ENCODE assay signal across 23 mouse cellular contexts in the genomic region with DNA sequence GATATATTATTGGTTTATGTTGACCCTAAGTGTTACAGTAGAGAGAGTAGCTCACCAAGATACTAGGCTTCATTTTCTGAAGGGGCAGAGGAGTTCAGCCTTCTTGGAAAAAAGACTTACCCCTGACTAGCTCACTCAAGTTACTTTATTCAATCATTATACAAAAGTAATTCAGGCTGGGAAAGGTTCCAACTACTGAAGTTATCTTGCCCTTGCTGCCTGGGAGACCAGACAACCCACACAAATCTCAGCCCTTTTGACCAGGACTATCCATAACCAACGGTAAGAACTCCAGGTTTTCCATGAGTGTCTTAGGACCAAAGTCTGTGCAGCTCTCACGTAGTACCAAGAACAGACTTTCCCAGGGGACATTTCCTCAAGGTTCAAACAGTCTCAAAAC.
"Had no signal": no experiment of that assay in that cellular context is flagged by ENCODE, and none has a peak within 500 bp of the region (broad histone marks: within the 10 kb centered on the region; RNA-seq: fewer than 3 reads in every experiment).

No protein-coding gene starts in this region.

- DNase-seq: layer of hippocampus, adult 9-11 months; layer of hippocampus, postnatal 36 days; liver; lung, adult 18-20 months; lung, postnatal 14 days; right cerebral cortex, adult 18-20 months; right cerebral cortex, postnatal 14 days; right cerebral cortex, postnatal 4 days; thymus, adult 2 months; thymus, postnatal 14 days; thymus, postnatal 4 days had no signal

- H3K9ac ChIP-seq: limb, embryonic 12.5 days; liver, embryonic 12.5 days; liver, embryonic 15.5 days; midbrain, embryonic 12.5 days; midbrain, embryonic 15.5 days; neural tube, embryonic 12.5 days; neural tube, embryonic 15.5 days had no signal

- H3K9me3 ChIP-seq: liver, embryonic 12.5 days; liver, embryonic 15.5 days; midbrain, embryonic 15.5 days had no signal

- H3K4me1 ChIP-seq: limb, embryonic 12.5 days; liver, embryonic 12.5 days; liver, embryonic 15.5 days; midbrain, embryonic 12.5 days; midbrain, embryonic 15.5 days; neural tube, embryonic 12.5 days; neural tube, embryonic 15.5 days had no signal

- H3K27ac ChIP-seq: layer of hippocampus, adult 2 months; left cerebral cortex, adult 2 months; limb, embryonic 12.5 days; liver, embryonic 12.5 days; liver, embryonic 15.5 days; macrophage; midbrain, embryonic 12.5 days; midbrain, embryonic 15.5 days; neural tube, embryonic 12.5 days; neural tube, embryonic 15.5 days; stomach, postnatal 0 days had no signal

- H3K36me3 ChIP-seq: limb, embryonic 12.5 days; liver, embryonic 12.5 days; liver, embryonic 15.5 days; midbrain, embryonic 12.5 days; midbrain, embryonic 15.5 days; neural tube, embryonic 12.5 days; neural tube, embryonic 15.5 days had no signal

- H3K4me3 ChIP-seq: layer of hippocampus, adult 2 months; left cerebral cortex, adult 2 months; limb, embryonic 12.5 days; liver, embryonic 12.5 days; liver, embryonic 15.5 days; midbrain, embryonic 12.5 days; midbrain, embryonic 15.5 days; neural tube, embryonic 12.5 days; neural tube, embryonic 15.5 days had no signal

- H3K27me3 ChIP-seq: limb, embryonic 12.5 days; liver, embryonic 12.5 days; liver, embryonic 15.5 days; midbrain, embryonic 12.5 days; midbrain, embryonic 15.5 days; neural tube, embryonic 12.5 days; neural tube, embryonic 15.5 days had no signal

- H3K4me2 ChIP-seq: limb, embryonic 12.5 days; liver, embryonic 12.5 days; liver, embryonic 15.5 days; midbrain, embryonic 12.5 days; midbrain, embryonic 15.5 days; neural tube, embryonic 12.5 days; neural tube, embryonic 15.5 days had no signal

- ATAC-seq: intestine, postnatal 0 days; liver, embryonic 12.5 days; midbrain, embryonic 15.5 days had no signal
